Mouse (Mus musculus) kidney, embryonic 15.5 days (tissue): ENCODE results near the gene Flt3. TPM values are rescaled to one million over a fixed set of nuclear protein-coding genes. Genes with fewer than 3 reads are reported as not detected.

Source experiments
- ATAC-seq: fragments of 200-750 bp; cut with Nextera tagmentation; replicated peaks from 2 replicates; pipeline ENCODE4 v1.8.0; 2017; ENCODE audit warnings: moderate TSS enrichment; ENCODE audit not compliant: low FRiP score
- H3K27ac ChIP-seq: fragments of 300-500 bp; sonication (generic); 2 replicates; pipeline ENCODE4 v1.5.1; 2015; ENCODE audit warnings: mild to moderate bottlenecking, inconsistent platforms
- H3K27me3 ChIP-seq: fragments of 300-500 bp; sonication (generic); 2 replicates; pipeline ENCODE4 v1.6.1; 2015; ENCODE audit warnings: inconsistent platforms
- H3K36me3 ChIP-seq: fragments of 300-500 bp; sonication (generic); 2 replicates; pipeline ENCODE4 v1.6.1; 2015; ENCODE audit warnings: inconsistent platforms
- H3K4me1 ChIP-seq: fragments of 300-500 bp; sonication (generic); 2 replicates; pipeline ENCODE4 v1.6.1; 2015; ENCODE audit warnings: inconsistent platforms
- H3K4me2 ChIP-seq: fragments of 300-500 bp; sonication (generic); 2 replicates; pipeline ENCODE4 v1.6.1; 2015; ENCODE audit warnings: moderate library complexity, mild to moderate bottlenecking, inconsistent platforms
- H3K4me3 ChIP-seq: fragments of 300-500 bp; sonication (generic); replicated peaks from 2 replicates; pipeline ENCODE4 v1.5.1; 2015; ENCODE audit warnings: mild to moderate bottlenecking, inconsistent platforms
- H3K9ac ChIP-seq: fragments of 300-500 bp; sonication (generic); 2 replicates; pipeline ENCODE4 v1.6.1; 2015; ENCODE audit warnings: mild to moderate bottlenecking, inconsistent platforms
- H3K9me3 ChIP-seq: fragments of 300-500 bp; sonication (generic); replicated peaks from 2 replicates; pipeline ENCODE4 v1.6.1; 2016; ENCODE audit warnings: inconsistent platforms
- WGBS: fragments of 180-500 bp; shearing (Covaris S2); methylation state at CpG from one replicate; pipeline ENCODE4 v1.1.7; 2015; ENCODE audit warnings: mixed read lengths; 5-methylcytosine and 5-hydroxymethylcytosine counted together
- polyA plus RNA-seq: library from polyadenylated mRNA; unstranded; fragments of >200 nt; fragmentation: Nextera tagmentation; extraction: Ambion mirVana; gene quantifications from 2 replicates; pipeline ENCODE4 v1.2.1, GENCODE M21; 2015

The Flt3 gene
- polyA plus RNA-seq, 1 experiment from 2014 or later = 0.05 TPM

- H3K4me3 ChIP-seq = no peak overlapping the region
- 72% methylated on average over 5 of the region's 5 CpGs for WGBS
- no peak overlapping the region for H3K4me2 ChIP-seq
- no peak overlapping the region for H3K9ac ChIP-seq
- H3K9me3 ChIP-seq = no peaks in the 10 kb centered on the region
- no peaks in the 10 kb centered on the region for H3K36me3 ChIP-seq
- H3K4me1 ChIP-seq = peaks cover 1% of the 10 kb centered on the region
- H3K27ac ChIP-seq = no peak overlapping the region
- peaks cover 13% of the 10 kb centered on the region for H3K27me3 ChIP-seq
- no peak for ATAC-seq
These were observed 5.8 kb upstream of the Flt3 start for GRCm38 (mm10) chr5:147406135-147406534.

GRCm38 (mm10) chr5:147402505-147402904 lies 2.2 kb upstream of the Flt3 start:
- ATAC-seq = no peak
- H3K4me2 ChIP-seq = no peak overlapping the region
- no peaks in the 10 kb centered on the region for H3K36me3 ChIP-seq
- H3K4me1 ChIP-seq = peaks cover 16% of the 10 kb centered on the region
- H3K27ac ChIP-seq = no peak overlapping the region
- H3K9ac ChIP-seq = no peak overlapping the region
- H3K4me3 ChIP-seq = no peak overlapping the region
- 20% methylated on average over 5 of the region's 5 CpGs for WGBS
- no peaks in the 10 kb centered on the region for H3K9me3 ChIP-seq
- peaks cover 49% of the 10 kb centered on the region for H3K27me3 ChIP-seq

GRCm38 (mm10) chr5:147401024-147401423 lies 735 bp upstream of the Flt3 start:
- peak overlapping the region; percentile 46 for H3K4me3 ChIP-seq
- peaks cover 16% of the 10 kb centered on the region for H3K4me1 ChIP-seq
- H3K27ac ChIP-seq = no peak overlapping the region
- ATAC-seq = no peak
- no peaks in the 10 kb centered on the region for H3K9me3 ChIP-seq
- H3K36me3 ChIP-seq = no peaks in the 10 kb centered on the region
- WGBS = 25% methylated on average over 11 of the region's 11 CpGs
- H3K4me2 ChIP-seq = peak overlapping the region; percentile 80
- H3K9ac ChIP-seq = no peak overlapping the region
- peaks cover 56% of the 10 kb centered on the region for H3K27me3 ChIP-seq

- ATAC-seq = peak; percentile 41; the same call in 1 of the 2 replicates
- WGBS = 1% methylated on average over 17 of the region's 17 CpGs
- Histone ChIP-seq H3K36me3 (no peaks in the 10 kb centered on the region), H3K27ac (no peak overlapping the region), H3K4me3 (peak overlapping the region; percentile 46), H3K4me1 (peaks cover 16% of the 10 kb centered on the region), H3K9ac (peak overlapping the region; percentile 22; the same call in 1 of the 2 replicates), H3K27me3 (peaks cover 56% of the 10 kb centered on the region), H3K4me2 (peak overlapping the region; percentile 80), H3K9me3 (no peaks in the 10 kb centered on the region)
These were observed 253 bp upstream of the Flt3 start for GRCm38 (mm10) chr5:147400505-147400979.

GRCm38 (mm10) chr5:147395050-147395449 lies 5.2 kb downstream of the Flt3 start:
- ATAC-seq = no peak
- H3K9me3 ChIP-seq = 0 out of 2 replicates have a peak, but pooled peaks cover 5% of the 10 kb centered on the region
- no peak overlapping the region for H3K4me2 ChIP-seq
- no peaks in the 10 kb centered on the region for H3K36me3 ChIP-seq
- H3K4me1 ChIP-seq = peaks cover 4% of the 10 kb centered on the region
- H3K27me3 ChIP-seq = peaks cover 32% of the 10 kb centered on the region
- H3K27ac ChIP-seq = no peak overlapping the region
- no peak overlapping the region for H3K4me3 ChIP-seq
- WGBS = 19% methylated on average over 1 of the region's 1 CpGs
- no peak overlapping the region for H3K9ac ChIP-seq

- H3K4me2 ChIP-seq = no peak overlapping the region
- H3K9ac ChIP-seq = no peak overlapping the region
- H3K4me1 ChIP-seq = no peaks in the 10 kb centered on the region
- H3K4me3 ChIP-seq = no peak overlapping the region
- WGBS = 76% methylated on average over 12 of the region's 12 CpGs
- 0 out of 2 replicates have a peak, but pooled peaks cover 5% of the 10 kb centered on the region for H3K9me3 ChIP-seq
- no peak overlapping the region for H3K27ac ChIP-seq
- H3K36me3 ChIP-seq = no peaks in the 10 kb centered on the region
- ATAC-seq = no peak
- peaks cover 9% of the 10 kb centered on the region for H3K27me3 ChIP-seq
These were observed 7.5 kb downstream of the Flt3 start for GRCm38 (mm10) chr5:147392667-147393213.

GRCm38 (mm10) chr5:147390772-147391171 lies 9.5 kb downstream of the Flt3 start:
- H3K36me3 ChIP-seq = no peaks in the 10 kb centered on the region
- H3K9ac ChIP-seq = no peak overlapping the region
- H3K4me3 ChIP-seq = no peak overlapping the region
- H3K27ac ChIP-seq = no peak overlapping the region
- no peak for ATAC-seq
- no peaks in the 10 kb centered on the region for H3K27me3 ChIP-seq
- H3K9me3 ChIP-seq = 0 out of 2 replicates have a peak, but pooled peaks cover 5% of the 10 kb centered on the region
- WGBS = 62% methylated on average over 2 of the region's 2 CpGs
- H3K4me2 ChIP-seq = no peak overlapping the region
- H3K4me1 ChIP-seq = no peaks in the 10 kb centered on the region

- H3K27me3 ChIP-seq = no peaks in the 10 kb centered on the region
- H3K4me2 ChIP-seq = no peak overlapping the region
- H3K27ac ChIP-seq = no peak overlapping the region
- H3K4me1 ChIP-seq = no peaks in the 10 kb centered on the region
- H3K36me3 ChIP-seq = no peaks in the 10 kb centered on the region
- no peak for ATAC-seq
- 86% methylated on average over 5 of the region's 5 CpGs for WGBS
- H3K4me3 ChIP-seq = no peak overlapping the region
- no peak overlapping the region for H3K9ac ChIP-seq
- H3K9me3 ChIP-seq = no peaks in the 10 kb centered on the region
These were observed 11.2 kb downstream of the Flt3 start for GRCm38 (mm10) chr5:147389052-147389451.

GRCm38 (mm10) chr5:147388376-147389008 lies 11.8 kb downstream of the Flt3 start:
- 79% methylated on average over 9 of the region's 9 CpGs for WGBS
- H3K4me1 ChIP-seq = no peaks in the 10 kb centered on the region

GRCm38 (mm10) chr5:147386865-147387264 lies 13.4 kb downstream of the Flt3 start:
- Histone ChIP-seq H3K4me3 (no peak overlapping the region), H3K4me2 (no peak overlapping the region), H3K27me3 (no peaks in the 10 kb centered on the region), H3K36me3 (no peaks in the 10 kb centered on the region), H3K9me3 (no peaks in the 10 kb centered on the region), H3K27ac (no peak overlapping the region), H3K4me1 (no peaks in the 10 kb centered on the region), H3K9ac (no peak overlapping the region)
- WGBS = 82% methylated on average over 13 of the region's 13 CpGs
- ATAC-seq = no peak

More at GRCm38 (mm10) chr5:147388376-147389008, 11.8 kb downstream of the Flt3 start:
- Histone ChIP-seq H3K27ac (no peak overlapping the region), H3K4me2 (no peak overlapping the region), H3K36me3 (no peaks in the 10 kb centered on the region), H3K9me3 (no peaks in the 10 kb centered on the region), H3K27me3 (no peaks in the 10 kb centered on the region), H3K4me3 (no peak overlapping the region), H3K9ac (no peak overlapping the region)
- ATAC-seq = no peak

- H3K36me3 ChIP-seq = no peaks in the 10 kb centered on the region
- no peak overlapping the region for H3K4me3 ChIP-seq
- 82% methylated on average over 10 of the region's 10 CpGs for WGBS
- no peaks in the 10 kb centered on the region for H3K9me3 ChIP-seq
- no peak overlapping the region for H3K9ac ChIP-seq
- H3K27ac ChIP-seq = no peak overlapping the region
- no peaks in the 10 kb centered on the region for H3K4me1 ChIP-seq
- ATAC-seq = no peak
- H3K27me3 ChIP-seq = no peaks in the 10 kb centered on the region
- no peak overlapping the region for H3K4me2 ChIP-seq
These were observed 18.9 kb downstream of the Flt3 start for GRCm38 (mm10) chr5:147381396-147381795.

GRCm38 (mm10) chr5:147379481-147379880 lies 20.8 kb downstream of the Flt3 start:
- ATAC-seq = no peak
- H3K27me3 ChIP-seq = no peaks in the 10 kb centered on the region
- no peaks in the 10 kb centered on the region for H3K36me3 ChIP-seq
- H3K27ac ChIP-seq = no peak overlapping the region
- no peaks in the 10 kb centered on the region for H3K4me1 ChIP-seq
- no peaks in the 10 kb centered on the region for H3K9me3 ChIP-seq
- WGBS = 82% methylated on average over 3 of the region's 3 CpGs
- no peak overlapping the region for H3K9ac ChIP-seq
- H3K4me3 ChIP-seq = no peak overlapping the region
- H3K4me2 ChIP-seq = no peak overlapping the region
